Mouse (Mus musculus) lung, postnatal 4 days (tissue): ENCODE measurements around the gene Ppp1r18.
"Not testable (repeated sequence)": the region's sequence is repeated elsewhere in the genome, so short reads cannot be mapped to it uniquely, and the experiment has no call there.

Experiments
- DNase-seq, 2 experiments: peaks; one replicate each; pipeline ENCODE4 v3.0.0; 2021

The Ppp1r18 gene

GRCm38 (mm10) chr17:35837487-35837886, 27.9 kb upstream of the Ppp1r18 start:
- peak; percentile 69 to 71 for DNase-seq

- DNase-seq: peak; percentile 97 to 99
Observed at GRCm38 (mm10) chr17:35838122-35838544, 27.3 kb upstream of the Ppp1r18 start, which contains the start of gene Tubb5. Gene Tubb5 (minus strand): TSS chr17:35838306.

- DNase-seq: no peak
Observed at GRCm38 (mm10) chr17:35838570-35838969, 26.8 kb upstream of the Ppp1r18 start.

GRCm38 (mm10) chr17:35839002-35839401, 26.4 kb upstream of the Ppp1r18 start:
- DNase-seq: not testable (repeated sequence)

- no peak for DNase-seq
Observed at GRCm38 (mm10) chr17:35840561-35840960, 24.8 kb upstream of the Ppp1r18 start.

GRCm38 (mm10) chr17:35841076-35841950, 24.1 kb upstream of the Ppp1r18 start, which contains the start of gene Mdc1:
Gene Mdc1 (plus strand): TSS chr17:35841515.
- peak; percentile 99 to 100 for DNase-seq

GRCm38 (mm10) chr17:35842006-35842405, 23.4 kb upstream of the Ppp1r18 start:
- no peak for DNase-seq

GRCm38 (mm10) chr17:35843514-35843913, 21.9 kb upstream of the Ppp1r18 start:
- DNase-seq: no peak

GRCm38 (mm10) chr17:35848112-35848511, 17.3 kb upstream of the Ppp1r18 start:
- no peak for DNase-seq

- no peak for DNase-seq
Observed at GRCm38 (mm10) chr17:35850974-35851373, 14.4 kb upstream of the Ppp1r18 start.

GRCm38 (mm10) chr17:35859371-35859770, 6.0 kb upstream of the Ppp1r18 start:
- no peak for DNase-seq

GRCm38 (mm10) chr17:35859835-35860234, 5.6 kb upstream of the Ppp1r18 start:
- DNase-seq: no peak

- DNase-seq: no peak
Observed at GRCm38 (mm10) chr17:35860831-35861197, 4.6 kb upstream of the Ppp1r18 start.

GRCm38 (mm10) chr17:35861198-35861857, 4.1 kb upstream of the Ppp1r18 start, which contains the start of gene Nrm:
Gene Nrm (plus strand): TSS chr17:35861318.
- DNase-seq: peak; percentile 93 to 94

- DNase-seq: peak in 1 of 2 experiments; percentile 13
Observed at GRCm38 (mm10) chr17:35864832-35865353, 500 bp upstream of the Ppp1r18 start.

GRCm38 (mm10) chr17:35866281-35866831, 963 bp downstream of the Ppp1r18 start:
- DNase-seq: peak; percentile 75 to 84

- peak; percentile 53 to 71 for DNase-seq
Observed at GRCm38 (mm10) chr17:35866911-35867890, 1.8 kb downstream of the Ppp1r18 start.

- peak; percentile 62 to 69 for DNase-seq
Observed at GRCm38 (mm10) chr17:35868165-35868820, 2.9 kb downstream of the Ppp1r18 start.

GRCm38 (mm10) chr17:35868961-35869345, 3.6 kb downstream of the Ppp1r18 start:
- DNase-seq: no peak

- peak; percentile 57 to 66 for DNase-seq
Observed at GRCm38 (mm10) chr17:35869346-35870067, 4.1 kb downstream of the Ppp1r18 start.
